ENCODE assay signal across 15 mouse cellular contexts in the genomic region with DNA sequence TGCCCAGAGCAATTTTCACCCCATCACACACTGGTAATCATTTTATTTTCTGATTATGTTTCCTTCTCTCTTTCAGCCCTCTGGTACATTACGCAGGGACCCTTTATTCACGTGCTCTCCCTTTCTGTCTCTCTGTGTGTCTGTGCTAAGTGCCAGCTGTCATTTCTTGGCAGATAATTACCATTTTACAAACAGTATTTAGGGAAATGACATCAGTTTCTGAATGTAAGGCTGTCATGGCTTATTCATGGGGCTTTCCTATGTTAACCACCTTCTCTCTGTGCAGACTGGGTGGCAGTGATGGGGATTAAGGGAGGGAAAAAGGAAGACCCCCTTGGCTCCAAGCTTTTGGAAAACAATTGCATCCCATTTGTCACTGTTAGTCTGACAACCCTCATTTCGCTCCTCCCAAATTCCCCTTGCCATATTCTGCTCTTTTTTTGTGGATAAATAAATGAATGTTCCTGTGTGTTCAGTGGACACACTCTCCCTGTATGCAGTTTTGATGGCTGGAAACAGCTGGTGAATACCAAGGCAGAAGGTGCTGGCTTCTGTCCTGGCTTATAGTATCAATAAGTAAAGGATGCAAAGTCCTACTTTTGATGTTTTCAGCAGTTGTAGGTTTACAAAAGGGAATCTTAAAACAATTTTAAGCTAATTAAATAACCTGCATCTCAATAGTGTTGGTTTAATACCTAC.
DNase-seq lines count a peak whose midpoint lies in the region; ATAC-seq lines count a peak whose summit lies in the region.
"Had no signal": no experiment of that assay in that cellular context is flagged by ENCODE, and none has a peak within 500 bp of the region (broad histone marks: within the 10 kb centered on the region; RNA-seq: fewer than 3 reads in every experiment).

No protein-coding gene starts in this region.

- H3K27me3 ChIP-seq in midbrain, embryonic 11.5 days (ENCODE audit: control insufficient read depth, insufficient read depth, low read length), result no peaks in the 10 kb centered on the region
- no peaks in the 10 kb centered on the region for H3K27me3 ChIP-seq in midbrain, embryonic 10.5 days (ENCODE audit: low read depth, poor library complexity, severe bottlenecking)
- no peaks in the 10 kb centered on the region for H3K27me3 ChIP-seq in hindbrain, embryonic 12.5 days
- H3K27me3 ChIP-seq: CH12.LX; heart, embryonic 15.5 days had no signal

- H3K27ac ChIP-seq in midbrain, embryonic 11.5 days (ENCODE audit: low read depth, low read length), result no peak overlapping the region
- H3K27ac ChIP-seq in midbrain, embryonic 10.5 days (replicated peaks), result no peak overlapping the region
- no peak overlapping the region for H3K27ac ChIP-seq in hindbrain, embryonic 12.5 days
- H3K27ac ChIP-seq: heart, embryonic 15.5 days had no signal

- no peak overlapping the region for H3K4me3 ChIP-seq in midbrain, embryonic 11.5 days (ENCODE audit: low read depth, low read length)
- no peak overlapping the region for H3K4me3 ChIP-seq in midbrain, embryonic 10.5 days
- no peak overlapping the region for H3K4me3 ChIP-seq in hindbrain, embryonic 12.5 days
- H3K4me3 ChIP-seq: heart, embryonic 15.5 days had no signal

- H3K4me2 ChIP-seq in midbrain, embryonic 11.5 days, result no peak overlapping the region
- H3K4me2 ChIP-seq in hindbrain, embryonic 12.5 days (replicated peaks), result no peak overlapping the region
- H3K4me2 ChIP-seq: heart, embryonic 15.5 days had no signal

- no peaks in the 10 kb centered on the region for H3K36me3 ChIP-seq in midbrain, embryonic 11.5 days (ENCODE audit: control insufficient read depth, insufficient read depth, low read length)
- H3K36me3 ChIP-seq in midbrain, embryonic 10.5 days, result no peaks in the 10 kb centered on the region
- no peaks in the 10 kb centered on the region for H3K36me3 ChIP-seq in hindbrain, embryonic 12.5 days
- H3K36me3 ChIP-seq: heart, embryonic 15.5 days had no signal

- 42% methylated on average over 3 of the region's 3 CpGs for WGBS in midbrain, embryonic 11.5 days
- WGBS in midbrain, embryonic 10.5 days, result 77% methylated on average over 3 of the region's 3 CpGs
- WGBS in hindbrain, embryonic 12.5 days, result 40% methylated on average over 3 of the region's 3 CpGs

- peak; percentile 77 for ATAC-seq in midbrain, embryonic 11.5 days (ENCODE audit: low FRiP score)
- peak; percentile 66 for ATAC-seq in hindbrain, embryonic 12.5 days (ENCODE audit: low FRiP score)
- ATAC-seq: intestine, embryonic 16.5 days; Patski had no signal

- DNase-seq in midbrain, embryonic 11.5 days (ENCODE audit: low spot score, missing footprints), result no peak
- DNase-seq in midbrain, embryonic 10.5 days (ENCODE audit: low spot score), result no peak
- peak; percentile 33 to 67 for DNase-seq in layer of hippocampus, postnatal 14 days (ENCODE audit: low spot score in 2 of 2)
- DNase-seq in cerebellum, adult 11 months, result no peak
- DNase-seq in heart, postnatal 25 days (ENCODE audit: low spot score), result no peak
- no peak for DNase-seq in gastrocnemius, postnatal 14 days
- DNase-seq: adrenal gland, adult 8-10 months; cerebellum, adult 2 months; embryo, embryonic 11 days; right cerebral cortex, postnatal 14 days had no signal

- H3K4me1 ChIP-seq in midbrain, embryonic 11.5 days (ENCODE audit: control insufficient read depth, insufficient read depth, low read length), result no peaks in the 10 kb centered on the region; the same call in 1 of the 2 replicates
- peaks cover 3% of the 10 kb centered on the region; the same call in 1 of the 2 replicates for H3K4me1 ChIP-seq in midbrain, embryonic 10.5 days
- no peaks in the 10 kb centered on the region for H3K4me1 ChIP-seq in hindbrain, embryonic 12.5 days
- H3K4me1 ChIP-seq: heart, embryonic 15.5 days had no signal

- no peak overlapping the region for H3K9ac ChIP-seq in midbrain, embryonic 11.5 days (ENCODE audit: low read length)
- no peak overlapping the region for H3K9ac ChIP-seq in hindbrain, embryonic 12.5 days
- H3K9ac ChIP-seq: heart, embryonic 15.5 days had no signal

- intact Hi-C loops in heart, postnatal 25 days (cut with DNase I), result no loop called here
- intact Hi-C loops in gastrocnemius, postnatal 14 days (cut with DNase I; ENCODE audit: low total_unique reads), result no loop called here

- no peaks in the 10 kb centered on the region for H3K9me3 ChIP-seq in midbrain, embryonic 11.5 days (ENCODE audit: control insufficient read depth, low read length)
- H3K9me3 ChIP-seq in midbrain, embryonic 10.5 days (replicated peaks), result no peaks in the 10 kb centered on the region
- H3K9me3 ChIP-seq in hindbrain, embryonic 12.5 days (replicated peaks), result no peaks in the 10 kb centered on the region
- H3K9me3 ChIP-seq: heart, embryonic 15.5 days had no signal

Comparison
In these comparisons a context has a peak if more than half of its experiments do, and no peak if none do; other contexts are left out.
1. DNase-seq: peak in layer of hippocampus, postnatal 14 days (2 of 2); none in midbrain, embryonic 11.5 days (single experiment), midbrain, embryonic 10.5 days (single experiment), cerebellum, adult 11 months (single experiment), heart, postnatal 25 days (single experiment) and gastrocnemius, postnatal 14 days (single experiment).